Mouse (Mus musculus): ENCODE data around the gene Rarb. TPM values are rescaled to one million over a fixed set of nuclear protein-coding genes. Genes with fewer than 3 reads are reported as not detected.

The Rarb gene
- 1.4 TPM in 2 replicates for polyA plus RNA-seq (2012; rRNA removed; ENCODE audit: low replicate concordance)

GRCm38 (mm10) chr14:16818602-16819250 lies at the start of gene Rarb:
TSS of gene Rarb (minus strand) at chr14:16819156.

